Mouse (Mus musculus) yolk sac, embryonic 10.5 days (tissue): ENCODE measurements around the gene Plscr3.

Source experiments
- DNase-seq: peaks from one replicate; pipeline ENCODE4 v3.0.0-alpha.2; 2017; ENCODE audit warnings: low spot score

Gene Plscr3

DNA sequence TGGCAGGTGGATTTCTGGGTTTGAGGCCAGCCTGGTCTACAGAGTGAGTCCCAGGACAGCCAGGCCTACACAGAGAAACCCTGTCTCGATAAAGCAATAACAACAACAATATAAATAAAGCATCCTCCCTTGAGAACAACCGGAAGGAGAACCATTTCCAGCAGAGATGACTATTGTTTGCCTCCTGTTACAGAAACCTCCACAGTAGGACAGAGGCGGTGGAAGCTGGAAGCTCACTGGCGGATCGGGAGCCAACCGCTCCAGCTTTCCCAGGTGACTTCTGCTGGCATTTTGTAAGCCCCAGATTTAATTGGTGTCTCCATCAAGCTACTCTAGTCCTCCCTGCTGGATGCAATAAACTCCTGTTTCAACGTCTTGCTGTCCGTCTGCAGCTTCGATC, 19.4 kb downstream of the Plscr3 start:
- no peak for DNase-seq

DNA sequence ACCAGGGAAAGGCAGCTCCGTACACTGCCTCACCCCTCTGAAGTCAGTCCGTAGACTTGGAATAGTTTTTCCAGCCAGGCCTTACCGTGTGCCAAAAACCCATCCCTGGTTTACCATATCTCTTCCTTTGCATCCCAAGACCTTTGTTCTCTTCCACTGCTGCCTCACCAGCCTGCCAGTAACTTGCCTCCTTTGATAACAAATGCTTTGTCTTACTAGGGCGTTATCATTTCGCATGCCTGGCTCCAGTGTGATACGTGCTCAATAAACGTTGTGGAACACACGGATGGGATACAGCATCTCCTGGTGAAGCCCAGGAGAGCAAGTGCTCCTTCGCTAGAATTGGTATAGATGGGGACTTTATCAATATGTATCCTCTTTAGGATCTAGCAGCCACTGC, 21.2 kb downstream of the Plscr3 start:
- DNase-seq = no peak

DNA sequence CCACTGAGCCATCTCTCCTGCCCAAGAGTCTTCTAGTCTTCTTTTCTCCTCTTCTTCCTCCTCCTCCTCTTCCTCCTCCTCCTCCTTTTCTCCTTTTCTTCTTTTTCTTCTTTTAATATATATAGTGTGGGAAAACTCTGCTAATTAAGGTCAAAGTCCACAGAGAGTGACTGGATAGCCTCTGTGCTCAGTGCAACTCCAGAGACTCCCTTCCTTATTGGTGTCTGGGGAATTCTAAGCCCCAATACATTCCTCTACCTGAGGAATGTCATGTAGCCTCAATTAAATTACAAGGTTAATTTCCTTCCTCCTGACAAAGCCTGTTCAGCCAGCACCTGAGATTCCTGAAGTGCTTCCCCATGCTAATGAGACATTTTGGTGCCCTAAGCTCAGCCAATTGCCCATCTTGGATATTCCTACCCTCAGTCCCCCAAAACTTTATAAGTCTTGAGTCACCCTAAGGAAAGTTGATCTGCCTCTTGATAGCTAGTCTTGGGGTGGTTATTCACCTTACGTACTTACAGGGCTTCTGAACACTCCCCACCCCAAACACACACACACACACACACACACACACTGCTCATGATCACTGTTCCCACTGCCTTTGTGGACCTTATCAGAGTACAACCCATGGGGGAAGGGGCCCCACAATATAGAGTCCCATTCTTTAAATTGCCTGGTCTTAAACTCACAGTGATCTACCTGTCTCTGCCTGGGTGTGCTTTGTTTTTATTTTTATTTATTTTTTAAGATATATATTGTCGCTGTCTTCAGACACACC, 24.3 kb downstream of the Plscr3 start:
- DNase-seq = no peak

DNA sequence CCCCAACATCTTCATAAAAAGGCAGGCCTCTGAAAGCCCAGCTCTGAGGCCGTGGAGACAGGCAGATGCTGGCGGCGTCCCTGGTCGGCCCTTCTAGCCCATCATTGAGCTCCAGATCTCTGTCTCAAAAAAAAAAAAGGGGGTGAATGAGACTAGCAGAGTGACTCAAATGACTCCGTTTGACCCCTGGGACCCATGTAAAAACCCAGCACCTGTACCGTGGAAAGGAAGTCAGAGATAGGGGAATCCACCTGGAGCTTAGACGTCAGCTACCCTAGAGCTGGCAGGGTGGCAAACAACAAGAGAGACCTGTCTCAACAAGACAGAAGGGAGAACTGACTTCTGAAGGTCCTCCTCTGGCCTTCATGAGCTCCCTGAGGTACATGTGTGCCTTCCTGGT, 25.6 kb downstream of the Plscr3 start:
- no peak for DNase-seq

DNA sequence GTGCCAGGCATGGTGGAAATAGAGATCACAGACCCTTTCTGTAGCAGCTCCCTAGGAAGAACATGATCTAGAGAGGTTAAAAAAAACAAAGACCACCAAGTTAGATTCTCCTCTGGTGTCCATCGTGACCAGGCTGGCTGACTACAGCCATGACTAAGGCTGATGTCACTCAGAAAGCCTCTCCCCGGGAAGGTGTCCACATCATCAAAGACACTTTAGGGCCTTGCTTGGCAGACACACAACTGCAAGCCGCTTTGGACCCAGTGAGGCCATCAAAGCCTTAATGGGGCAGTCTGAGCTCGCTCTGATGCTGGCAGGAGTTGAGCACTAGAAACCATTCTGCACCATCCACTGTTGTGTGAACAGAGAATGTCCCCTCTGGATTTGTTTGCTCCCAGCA, 26.3 kb downstream of the Plscr3 start:
- DNase-seq = no peak

DNA sequence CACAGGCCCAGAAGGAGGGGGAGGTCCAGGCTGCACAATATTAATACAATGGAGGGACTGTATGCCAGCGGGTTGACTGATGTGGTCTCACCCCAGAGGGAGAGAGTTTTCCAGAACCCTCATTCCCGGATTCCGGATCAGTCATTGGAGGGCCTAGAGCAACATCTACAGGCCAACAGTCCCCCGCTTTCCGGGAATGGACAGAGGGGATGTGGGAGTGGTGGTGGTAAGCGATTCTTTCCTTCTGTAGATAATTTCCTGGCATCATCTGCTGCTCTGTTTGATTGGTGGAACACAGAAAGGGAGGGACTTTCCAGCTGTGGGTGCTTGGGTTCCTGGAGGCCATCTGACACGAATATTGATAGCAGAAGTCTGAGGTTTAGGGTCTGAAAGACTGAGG, 30.0 kb downstream of the Plscr3 start:
- no peak for DNase-seq

DNA sequence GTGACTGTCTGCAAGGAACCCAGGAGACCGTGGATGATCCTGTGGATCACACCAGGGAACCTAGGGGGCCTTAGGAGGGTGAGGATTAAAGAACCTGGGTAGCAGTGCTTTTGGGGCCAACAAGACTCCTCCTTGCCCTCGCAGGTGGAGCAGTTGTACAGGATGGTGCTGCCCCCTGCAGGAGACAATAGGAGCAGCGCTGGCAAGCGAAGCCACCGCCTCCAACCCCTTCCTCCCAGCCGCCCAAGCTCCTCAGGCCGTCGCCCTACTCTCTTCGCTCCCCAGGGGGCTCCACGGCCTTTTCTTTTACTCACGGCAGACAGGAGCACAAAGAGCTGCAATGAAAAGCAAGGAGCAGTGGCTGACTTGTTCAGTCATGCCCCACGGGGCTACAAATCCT, 30.7 kb downstream of the Plscr3 start:
- peak; percentile 82 for DNase-seq

DNA sequence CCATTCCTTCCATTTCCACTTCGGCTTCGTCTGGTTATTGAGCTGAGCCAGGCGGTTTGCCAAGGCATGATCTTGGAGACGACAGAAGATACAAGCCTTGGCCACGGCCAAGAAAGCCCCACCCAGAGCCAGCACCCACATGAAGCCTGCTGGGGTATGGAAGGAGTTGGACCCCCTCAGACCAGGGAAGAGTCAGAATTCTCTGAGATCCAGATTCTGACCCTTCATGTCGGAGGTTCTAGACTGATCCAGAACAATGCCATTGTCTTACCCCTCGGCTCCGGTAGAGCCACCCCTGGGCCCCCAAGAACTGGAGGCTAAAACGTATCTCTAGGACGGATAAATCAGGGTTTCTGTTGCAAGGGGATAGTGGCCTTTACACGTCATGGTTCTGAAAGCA, 31.7 kb downstream of the Plscr3 start, which contains the start of gene Tmem95:
TSS of gene Tmem95 (minus strand) at position 141 of the 400 bp plus-strand sequence.
- DNase-seq = no peak

DNA sequence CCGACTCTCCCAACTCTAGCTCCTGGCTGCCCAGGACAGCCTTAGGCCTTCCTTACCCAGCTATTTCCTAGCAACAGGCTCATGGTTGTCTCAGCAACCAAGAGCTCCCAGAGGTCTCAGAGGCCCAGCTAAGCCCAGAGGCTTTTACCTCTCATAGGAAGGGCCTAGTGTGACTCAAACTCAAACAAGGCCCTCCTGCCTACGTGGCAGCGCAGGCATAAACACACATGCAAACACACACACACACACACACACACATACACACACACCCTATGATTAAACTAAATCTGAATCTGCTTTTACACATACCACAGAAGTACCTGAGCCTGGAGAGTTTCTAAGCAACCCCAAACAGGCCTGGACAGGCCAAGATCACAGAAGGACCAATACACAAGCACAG, 32.2 kb downstream of the Plscr3 start:
- no peak for DNase-seq

DNA sequence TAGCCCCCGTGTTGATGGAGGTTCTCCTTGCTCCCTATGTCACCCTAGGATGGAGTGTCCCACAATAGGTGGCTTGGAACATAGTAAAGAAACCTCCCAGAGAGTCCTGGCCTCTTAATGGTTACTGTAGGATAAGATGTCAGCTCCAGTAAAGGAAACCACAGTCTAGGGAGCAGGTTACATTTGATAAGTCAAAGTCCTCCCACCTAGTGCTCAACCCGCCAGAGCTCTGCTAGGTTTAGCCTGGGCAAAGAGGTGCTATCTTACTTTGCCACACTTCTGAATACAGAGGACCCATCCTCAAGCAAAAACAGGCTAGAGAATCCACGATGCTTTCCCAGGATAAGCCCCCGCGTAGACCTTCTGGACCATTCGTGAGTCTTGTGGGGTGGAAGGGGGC, 32.8 kb downstream of the Plscr3 start:
- no peak for DNase-seq

DNA sequence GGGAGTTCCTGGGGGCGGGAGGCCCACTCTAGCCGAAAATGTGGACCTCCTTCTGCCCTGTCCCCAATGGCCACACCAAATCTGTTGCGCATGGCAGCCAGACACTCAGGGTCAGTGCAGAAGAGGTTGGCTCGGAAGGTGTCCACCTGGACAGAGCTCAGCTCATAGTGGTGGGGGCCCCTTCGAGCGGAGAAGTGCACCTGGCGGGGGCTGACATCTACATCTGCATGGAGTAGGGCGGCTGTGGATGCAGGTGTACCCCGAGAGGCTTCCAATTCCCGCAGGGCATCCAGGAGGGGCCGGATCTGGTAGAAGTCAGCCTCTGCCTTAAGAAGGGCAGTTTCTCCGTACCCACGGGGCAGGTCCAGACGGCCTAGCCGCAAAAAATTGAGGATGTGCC, 33.5 kb downstream of the Plscr3 start:
- DNase-seq = no peak

DNA sequence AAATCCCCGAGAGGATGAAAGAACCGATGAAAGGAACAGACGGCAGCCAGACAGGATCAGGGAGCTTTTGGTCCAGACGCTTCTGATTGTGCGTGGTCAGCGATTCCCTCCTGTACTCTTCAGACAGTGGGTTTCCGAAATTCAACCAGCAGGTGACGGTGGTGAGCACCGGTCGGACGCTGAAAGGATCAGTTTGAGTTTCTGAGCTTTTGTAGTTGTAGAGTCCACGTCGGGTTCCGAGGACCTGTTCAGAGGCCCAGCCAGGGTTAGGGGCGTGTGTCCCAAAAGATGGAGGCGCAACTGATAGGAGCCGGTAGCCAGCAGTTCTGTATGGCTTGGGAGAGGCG, 34.3 kb downstream of the Plscr3 start:
- DNase-seq = peak; percentile 84

DNA sequence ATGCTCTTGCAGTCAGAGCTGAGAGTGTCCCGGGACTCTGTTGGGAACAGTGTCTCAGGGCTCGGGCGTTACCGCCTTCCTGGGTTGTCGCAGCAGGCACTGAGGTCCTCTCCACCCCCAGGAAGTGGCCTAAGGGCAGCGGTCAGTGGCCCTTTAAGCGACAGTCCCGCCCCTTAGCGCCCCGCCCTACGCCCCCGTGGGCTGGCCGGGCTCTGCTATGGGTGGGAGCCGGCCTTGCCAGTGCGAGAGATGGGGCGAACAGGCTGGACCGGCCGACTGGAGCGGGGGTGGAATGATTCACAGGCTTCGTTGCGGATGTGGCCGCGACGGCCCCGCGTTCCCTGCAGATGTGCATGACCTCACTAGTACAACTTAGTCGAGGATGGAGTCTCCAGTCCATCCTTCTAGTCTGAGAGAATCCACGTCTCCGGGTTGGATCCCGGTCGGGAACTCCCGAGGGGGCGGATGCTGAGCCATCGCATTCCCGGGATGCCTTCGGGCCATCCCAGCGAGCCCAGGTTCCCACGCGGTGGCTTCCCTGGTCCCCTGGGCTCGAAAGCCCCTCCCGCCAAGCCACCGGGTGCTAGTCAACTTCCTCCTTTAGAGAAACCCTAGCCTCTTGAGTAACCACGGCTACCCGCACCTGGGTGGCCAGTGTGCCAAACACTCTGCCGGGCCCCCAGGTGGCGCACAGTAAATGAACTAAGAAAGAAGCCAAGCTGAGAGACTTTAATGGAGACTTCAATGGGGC, 34.9 kb downstream of the Plscr3 start, which contains the start of gene Kctd11:
TSS of gene Kctd11 (minus strand) at position 554 of the 751 bp plus-strand sequence.
- DNase-seq = peak; percentile 95

DNA sequence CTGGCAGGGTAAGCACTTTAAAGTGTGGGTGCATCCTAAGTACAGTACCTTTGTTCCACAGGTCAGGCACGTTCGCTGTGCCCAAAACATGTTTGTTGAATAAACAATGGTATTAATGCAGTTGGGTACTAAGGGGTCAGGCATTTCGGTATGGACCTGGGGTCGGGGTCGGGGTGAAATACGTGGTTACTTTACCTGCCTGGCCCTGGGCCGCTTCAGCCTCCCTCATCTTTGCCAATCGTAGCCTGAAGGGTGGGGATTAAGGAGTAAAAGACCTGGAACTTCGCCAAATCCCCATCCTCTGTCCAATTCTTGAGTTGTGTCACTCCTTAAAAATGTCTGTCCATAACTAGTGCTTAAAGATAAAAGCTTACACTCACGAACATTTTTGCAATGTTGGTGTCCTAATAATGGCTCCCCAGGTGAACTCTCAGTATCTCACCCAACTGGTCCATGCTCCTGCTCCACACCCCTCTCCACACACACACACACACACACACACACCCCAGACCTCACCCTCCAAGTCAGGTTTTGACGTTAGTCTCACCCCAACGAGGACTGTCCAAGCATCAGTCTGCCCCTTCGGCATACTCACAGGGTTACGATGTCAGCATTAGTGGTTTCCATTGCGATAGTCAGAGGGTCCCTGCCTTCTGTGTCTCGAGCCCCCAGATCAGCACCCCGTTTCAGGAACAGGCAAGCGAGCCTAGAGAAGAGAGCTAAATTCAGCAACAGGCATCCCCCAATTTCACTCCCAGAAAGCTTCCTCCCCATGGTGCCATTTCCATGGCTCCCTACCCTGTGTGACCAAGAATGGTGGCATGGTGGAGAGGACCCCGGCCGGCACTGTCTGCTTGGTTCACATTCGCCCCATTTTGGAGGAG, 35.9 kb downstream of the Plscr3 start:
- DNase-seq = no peak

DNA sequence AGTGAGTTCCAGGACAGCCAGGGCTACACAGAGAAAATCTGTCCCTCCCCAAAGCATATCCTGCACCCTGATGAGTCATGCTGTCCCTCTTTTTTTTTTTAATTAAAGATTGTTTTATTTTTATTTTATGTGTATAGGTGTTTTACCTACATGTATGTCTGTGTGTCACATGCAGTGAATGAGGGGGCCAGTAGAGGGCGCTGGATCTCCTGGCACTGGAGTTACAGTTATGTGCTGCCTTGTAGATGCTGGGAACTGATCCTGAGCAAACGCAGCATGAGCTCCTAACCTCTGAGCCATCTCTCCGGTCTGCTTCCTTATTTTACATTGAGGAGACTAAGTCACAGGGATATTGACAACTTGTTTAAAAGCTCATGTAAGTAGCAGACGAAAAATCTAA, 36.9 kb downstream of the Plscr3 start:
- DNase-seq = no peak

DNA sequence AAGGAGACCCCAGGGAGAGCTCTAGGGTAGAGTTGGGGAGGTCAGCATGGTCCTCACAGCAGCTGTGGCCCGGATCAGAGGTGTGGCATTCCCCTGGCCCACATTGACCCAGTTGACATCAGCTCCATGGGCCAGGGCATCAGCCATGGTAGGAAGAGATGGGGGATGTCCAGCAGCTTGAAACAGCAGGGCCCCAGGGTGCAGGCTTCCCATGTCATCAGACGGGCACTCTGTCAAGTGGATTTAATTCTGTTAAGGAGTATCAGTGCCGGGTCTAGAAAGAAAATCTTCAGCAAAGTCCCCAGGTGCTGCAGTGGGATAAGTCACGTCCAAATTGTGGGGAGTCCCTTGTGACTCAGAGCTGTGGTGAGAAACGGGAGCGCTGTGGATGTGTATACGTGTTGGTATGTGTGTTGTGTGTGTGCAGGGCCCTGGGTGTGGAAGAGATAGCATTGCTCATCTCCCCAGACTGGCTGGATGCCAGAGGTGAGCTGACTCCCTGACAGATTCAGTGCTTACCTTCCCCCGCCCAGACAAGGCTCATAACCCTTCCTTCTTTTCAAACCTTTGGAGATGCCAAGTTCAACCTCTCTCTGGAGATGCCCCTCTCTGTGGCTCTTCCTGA, 37.5 kb downstream of the Plscr3 start:
- DNase-seq = no peak

DNA sequence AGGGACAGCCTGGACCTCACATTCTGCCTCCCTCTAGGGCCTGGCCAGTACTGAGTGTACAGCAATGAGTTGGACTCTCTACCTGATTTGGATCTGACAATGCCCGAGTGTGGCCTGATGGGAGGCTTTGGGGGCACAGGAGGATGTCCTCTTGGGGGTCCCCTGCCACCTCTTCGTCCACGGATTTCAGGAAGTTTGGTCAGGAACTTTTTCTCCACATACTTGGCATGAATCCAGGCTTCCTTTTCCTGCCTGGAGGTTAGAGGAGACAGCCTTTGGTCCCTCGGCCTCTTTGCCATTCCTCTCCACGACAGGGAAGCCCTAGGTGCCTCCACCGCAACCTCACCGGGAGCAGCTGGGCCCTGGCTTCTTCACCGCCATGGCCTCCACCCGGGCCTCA, 38.1 kb downstream of the Plscr3 start:
- DNase-seq = no peak

DNA sequence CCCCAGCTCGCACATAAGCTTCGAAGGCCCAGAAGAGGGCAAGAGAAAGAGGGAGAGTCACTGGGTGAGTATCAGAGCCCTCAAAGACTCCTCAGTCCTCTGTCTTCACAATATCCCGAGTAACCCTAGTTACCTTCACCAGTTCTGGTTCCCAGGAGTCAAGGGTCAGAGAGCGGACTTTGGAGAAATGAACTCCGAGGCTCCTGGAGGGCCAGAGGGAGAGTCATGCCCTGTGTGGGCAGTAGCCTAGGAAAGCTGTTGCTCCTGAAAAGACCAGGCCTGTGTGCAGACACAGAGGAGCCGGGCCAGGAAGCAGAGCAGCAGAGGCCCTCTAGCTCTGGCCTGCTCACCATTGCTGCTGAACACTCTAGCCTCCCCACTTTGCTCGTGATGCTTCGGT, 38.5 kb downstream of the Plscr3 start:
- no peak for DNase-seq

DNA sequence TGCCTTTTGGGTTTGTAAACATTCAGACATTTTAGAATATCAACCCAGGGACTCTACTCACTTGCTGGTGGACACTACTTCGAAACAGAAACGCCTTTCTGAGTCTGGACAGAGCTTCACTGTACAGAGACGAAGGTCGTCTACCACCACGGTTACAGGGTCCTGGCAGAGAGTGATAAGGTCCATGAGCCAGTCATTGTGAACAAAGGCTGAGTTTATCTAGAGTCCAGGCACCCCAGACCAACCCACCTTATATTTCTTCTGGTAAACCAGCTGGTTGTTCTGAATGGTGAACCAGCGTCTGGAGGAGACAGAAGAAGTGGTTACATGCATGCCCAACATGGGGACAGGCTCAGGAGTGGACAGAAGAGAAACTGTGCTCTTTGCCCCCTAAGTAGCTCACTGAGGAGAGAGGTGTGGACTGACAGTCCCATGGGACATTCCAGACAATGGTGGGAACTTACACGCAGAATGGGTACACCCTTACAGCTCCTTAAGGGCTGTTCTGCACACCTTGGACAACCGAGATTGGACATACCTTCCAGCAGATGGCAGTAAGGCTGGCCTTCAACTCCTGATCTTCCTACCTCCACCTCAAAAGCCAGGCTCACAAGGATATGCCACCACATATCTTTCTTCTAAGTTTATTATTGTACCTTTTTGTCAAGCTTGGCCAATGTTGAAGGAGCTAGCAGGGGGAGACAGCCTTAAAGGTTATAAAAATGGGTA, 40.9 kb downstream of the Plscr3 start:
- DNase-seq = peak; percentile 38

DNA sequence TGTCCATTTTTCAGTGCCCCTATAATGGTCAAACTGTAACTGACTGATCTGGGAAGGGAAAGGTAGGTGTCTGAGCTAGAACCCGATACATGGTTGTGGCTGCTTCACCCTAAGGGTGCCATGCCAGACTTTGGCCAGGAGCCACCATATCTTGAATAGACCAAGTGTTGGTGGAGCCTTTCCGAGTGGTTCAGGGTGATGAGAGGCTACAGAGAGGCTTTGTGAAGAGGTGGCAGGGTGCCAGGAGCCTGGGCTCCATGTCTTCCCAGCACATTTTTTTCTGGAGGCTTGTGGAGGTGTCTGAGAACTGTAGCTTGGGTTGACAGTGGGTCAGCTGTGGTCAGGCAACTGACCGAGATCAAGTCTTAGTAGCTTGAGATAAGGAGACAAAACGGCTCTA, 45.3 kb downstream of the Plscr3 start:
- no peak for DNase-seq

DNA sequence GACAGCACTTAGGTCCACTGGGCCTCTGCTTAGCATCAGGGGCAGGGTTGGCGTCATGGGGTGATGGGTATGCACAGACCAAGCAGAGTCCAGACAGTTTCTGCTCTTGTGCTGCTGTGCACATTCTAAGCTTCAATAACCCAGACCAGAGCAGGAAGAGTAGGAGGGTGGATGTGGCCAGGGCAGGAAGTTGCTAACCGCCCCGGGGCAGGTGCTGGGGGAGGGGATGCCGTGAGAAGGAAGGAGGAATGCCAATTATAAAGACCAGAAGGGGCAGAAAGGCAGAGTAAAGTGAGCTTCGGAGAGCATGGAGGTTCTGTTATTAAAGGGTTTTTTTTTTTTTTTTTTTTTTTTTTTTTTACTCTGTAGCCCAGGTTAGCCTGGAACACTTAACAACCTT, 48.5 kb downstream of the Plscr3 start:
- DNase-seq = no peak
